Mouse (Mus musculus): Measurements from ENCODE around the gene Trim28. TPM values are rescaled to one million over a fixed set of nuclear protein-coding genes. Genes with fewer than 3 reads are reported as not detected.

Gene Trim28
- polyA plus RNA-seq, 1 experiment from 2014 or later = 321 TPM

DNA sequence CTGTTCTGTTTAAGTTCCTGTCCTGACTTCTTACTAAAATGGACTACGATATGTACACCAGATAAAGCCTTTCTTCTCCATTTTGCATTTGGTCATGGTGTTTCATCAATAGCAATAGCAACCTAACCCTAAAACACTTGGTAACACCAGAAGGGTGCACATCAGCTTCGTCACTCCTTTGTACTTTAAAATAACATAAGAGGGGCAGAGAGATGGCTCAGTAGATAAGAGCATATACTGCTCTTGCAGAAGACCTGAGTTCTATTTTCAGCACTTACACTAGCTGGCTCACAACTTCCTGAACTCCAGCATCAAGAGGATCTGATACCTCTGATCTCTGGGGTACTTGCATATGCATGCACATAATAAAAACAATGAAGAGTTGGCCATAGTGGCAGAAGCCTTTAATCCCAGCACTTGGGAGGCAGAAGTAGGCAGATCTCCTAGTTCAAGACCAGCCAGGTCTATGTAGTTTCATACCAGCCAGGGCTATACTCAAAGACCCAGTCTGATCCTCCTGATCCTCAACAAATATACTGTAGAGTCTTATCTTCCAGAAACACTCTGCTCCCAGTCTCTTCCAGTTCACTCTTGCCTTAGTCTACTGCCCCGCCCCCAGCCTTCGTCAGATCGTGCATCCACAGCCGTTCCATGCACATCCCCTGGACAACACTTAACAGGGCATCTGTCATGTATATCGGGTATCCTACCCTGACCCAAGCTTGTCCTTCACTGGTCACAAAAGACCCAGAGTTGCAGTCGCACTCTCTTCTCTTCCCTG lies 11.3 kb upstream of the Trim28 start:
- 80% methylated on average over 8 of the region's 8 CpGs for WGBS
- no peak for ATAC-seq (ENCODE audit: low read depth)

DNA sequence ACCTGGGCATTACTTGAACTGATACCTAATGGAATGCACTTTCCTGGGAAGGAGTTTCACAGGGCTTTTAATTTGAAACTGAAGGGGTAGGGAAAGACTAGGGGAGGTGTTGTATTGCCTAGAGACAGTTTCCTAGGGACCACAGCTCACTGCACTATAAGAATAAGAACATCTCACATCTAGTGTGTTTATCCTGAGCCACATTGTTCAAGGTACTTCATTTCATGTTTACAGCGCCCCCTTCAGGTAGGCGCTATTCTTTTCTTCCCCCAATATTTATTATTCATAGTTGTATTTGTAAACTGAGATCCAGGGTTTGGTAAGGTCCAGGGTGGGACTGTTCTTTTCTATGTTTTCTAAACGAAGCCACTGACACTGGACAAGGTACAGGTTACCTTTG lies 6.7 kb upstream of the Trim28 start:
- H3K36me3 ChIP-seq (ENCODE audit: control insufficient read depth, insufficient read depth, low read length) = no peaks in the 10 kb centered on the region
- H3K27ac ChIP-seq (replicated peaks; ENCODE audit: low read depth, low read length) = no peak overlapping the region
- H3K27me3 ChIP-seq (replicated peaks; ENCODE audit: control insufficient read depth, insufficient read depth, low read length) = no peaks in the 10 kb centered on the region
- DNase-seq (ENCODE audit: low spot score) = no peak
- H3K4me3 ChIP-seq (ENCODE audit: low read depth, low read length) = no peak overlapping the region
- H3K4me1 ChIP-seq (ENCODE audit: control insufficient read depth, insufficient read depth, low read length) = no peaks in the 10 kb centered on the region
- WGBS = 8% methylated on average over 3 of the region's 3 CpGs
- no peak overlapping the region for H3K9ac ChIP-seq (ENCODE audit: low read depth, low read length)
- no peak overlapping the region for H3K4me2 ChIP-seq (ENCODE audit: low read depth, low read length)
- no peaks in the 10 kb centered on the region for H3K9me3 ChIP-seq (ENCODE audit: control insufficient read depth, low read length)
- ATAC-seq (ENCODE audit: low read depth) = no peak

More for the DNA sequence above, 11.3 kb upstream of the Trim28 start:
- H3K4me1 ChIP-seq (ENCODE audit: control insufficient read depth, insufficient read depth, low read length) = no peaks in the 10 kb centered on the region
- no peak overlapping the region for H3K27ac ChIP-seq (replicated peaks; ENCODE audit: low read depth, low read length)
- H3K9ac ChIP-seq (ENCODE audit: low read depth, low read length) = no peak overlapping the region
- H3K27me3 ChIP-seq (replicated peaks; ENCODE audit: control insufficient read depth, insufficient read depth, low read length) = no peaks in the 10 kb centered on the region
- H3K9me3 ChIP-seq (ENCODE audit: control insufficient read depth, low read length) = no peaks in the 10 kb centered on the region
- H3K36me3 ChIP-seq (ENCODE audit: control insufficient read depth, insufficient read depth, low read length) = peaks cover 3% of the 10 kb centered on the region; the same call in 1 of the 2 replicates
- no peak overlapping the region for H3K4me2 ChIP-seq (ENCODE audit: low read depth, low read length)
- no peak for DNase-seq (ENCODE audit: low spot score)
- no peak overlapping the region for H3K4me3 ChIP-seq (ENCODE audit: low read depth, low read length)

DNA sequence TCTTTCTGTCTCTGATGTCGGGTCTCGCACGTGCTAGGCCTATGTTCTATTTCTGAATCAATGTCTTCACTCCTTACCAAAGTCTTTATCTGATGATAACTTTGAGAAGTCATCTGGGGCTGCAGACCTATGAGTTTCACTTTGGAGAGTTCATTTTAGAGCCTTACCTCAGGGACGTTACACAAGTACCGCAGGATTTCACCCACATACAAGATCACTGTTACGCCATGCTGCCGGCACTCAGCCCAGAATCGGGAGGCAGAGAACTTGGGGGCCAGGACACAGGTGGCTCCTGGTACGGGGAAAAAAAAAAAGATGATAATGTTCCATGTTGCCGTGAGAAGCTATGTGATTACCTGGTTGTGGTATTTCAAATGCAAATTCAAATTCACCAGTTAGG lies 5.8 kb upstream of the Trim28 start:
- Histone ChIP-seq H3K4me2 (ENCODE audit: low read depth, low read length) (no peak overlapping the region), H3K27ac (replicated peaks; ENCODE audit: low read depth, low read length) (no peak overlapping the region), H3K9me3 (ENCODE audit: control insufficient read depth, low read length) (no peaks in the 10 kb centered on the region), H3K4me1 (ENCODE audit: control insufficient read depth, insufficient read depth, low read length) (no peaks in the 10 kb centered on the region), H3K9ac (ENCODE audit: low read depth, low read length) (no peak overlapping the region), H3K36me3 (ENCODE audit: control insufficient read depth, insufficient read depth, low read length) (no peaks in the 10 kb centered on the region), H3K4me3 (ENCODE audit: low read depth, low read length) (no peak overlapping the region), H3K27me3 (replicated peaks; ENCODE audit: control insufficient read depth, insufficient read depth, low read length) (no peaks in the 10 kb centered on the region)
- no peak for DNase-seq (ENCODE audit: low spot score)
- WGBS = 87% methylated on average over 10 of the region's 10 CpGs
- no peak for ATAC-seq (ENCODE audit: low read depth)

DNA sequence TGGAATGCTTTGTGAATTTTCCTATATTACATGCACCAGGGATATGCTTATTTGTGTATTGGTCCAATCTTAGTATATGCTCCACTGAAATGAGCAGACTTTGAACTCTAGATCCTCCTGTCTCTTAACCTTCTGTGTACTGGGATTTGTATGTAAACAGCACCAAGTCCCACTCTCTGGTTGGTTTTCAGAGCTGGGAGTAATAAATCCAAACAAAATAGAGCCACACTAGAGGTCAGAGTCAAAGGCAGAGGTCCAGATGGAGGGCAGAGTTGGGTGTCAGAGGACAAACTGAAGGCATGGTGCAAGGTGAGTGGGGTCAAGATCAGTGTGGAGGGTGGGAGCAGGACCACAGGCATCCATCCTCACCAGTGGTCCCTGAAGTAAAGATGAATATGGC lies 3.1 kb upstream of the Trim28 start:
- Histone ChIP-seq H3K9ac (ENCODE audit: low read depth, low read length) (no peak overlapping the region), H3K36me3 (ENCODE audit: control insufficient read depth, insufficient read depth, low read length) (no peaks in the 10 kb centered on the region), H3K27ac (replicated peaks; ENCODE audit: low read depth, low read length) (no peak overlapping the region), H3K27me3 (replicated peaks; ENCODE audit: control insufficient read depth, insufficient read depth, low read length) (no peaks in the 10 kb centered on the region), H3K4me3 (ENCODE audit: low read depth, low read length) (no peak overlapping the region), H3K4me1 (ENCODE audit: control insufficient read depth, insufficient read depth, low read length) (no peaks in the 10 kb centered on the region), H3K9me3 (ENCODE audit: control insufficient read depth, low read length) (no peaks in the 10 kb centered on the region), H3K4me2 (ENCODE audit: low read depth, low read length) (no peak overlapping the region)
- ATAC-seq (ENCODE audit: low read depth) = no peak
- DNase-seq (ENCODE audit: low spot score) = no peak

DNA sequence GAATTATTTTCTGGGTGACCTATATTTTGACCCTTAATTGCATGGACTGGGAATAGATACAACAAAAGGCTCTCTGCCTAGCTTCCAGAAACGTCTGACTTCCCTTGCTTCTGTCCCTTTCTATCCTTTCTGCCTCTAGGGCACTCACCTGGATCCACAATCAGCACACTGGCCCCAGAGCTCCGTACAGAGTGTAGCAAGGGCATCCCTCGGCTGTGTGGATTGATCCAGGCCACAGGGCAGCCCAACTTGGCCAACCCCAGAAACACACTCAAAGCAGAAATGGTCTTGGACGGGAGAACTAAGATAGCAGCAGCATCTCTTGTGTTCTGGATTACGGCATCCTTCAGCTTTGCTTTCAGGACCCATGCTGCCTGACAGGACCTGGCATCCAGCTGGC lies 1.7 kb upstream of the Trim28 start:
- H3K4me2 ChIP-seq (ENCODE audit: low read depth, low read length) = no peak overlapping the region
- no peak overlapping the region for H3K4me3 ChIP-seq (ENCODE audit: low read depth, low read length)
- H3K4me1 ChIP-seq (ENCODE audit: control insufficient read depth, insufficient read depth, low read length) = no peaks in the 10 kb centered on the region
- H3K36me3 ChIP-seq (ENCODE audit: control insufficient read depth, insufficient read depth, low read length) = no peaks in the 10 kb centered on the region
- no peak overlapping the region for H3K27ac ChIP-seq (replicated peaks; ENCODE audit: low read depth, low read length)
- no peak overlapping the region for H3K9ac ChIP-seq (ENCODE audit: low read depth, low read length)
- no peaks in the 10 kb centered on the region for H3K9me3 ChIP-seq (ENCODE audit: control insufficient read depth, low read length)
- WGBS = 68% methylated on average over 5 of the region's 5 CpGs
- DNase-seq (ENCODE audit: low spot score) (no peak), ATAC-seq (ENCODE audit: low read depth) (no peak)
- H3K27me3 ChIP-seq (replicated peaks; ENCODE audit: control insufficient read depth, insufficient read depth, low read length) = no peaks in the 10 kb centered on the region

DNA sequence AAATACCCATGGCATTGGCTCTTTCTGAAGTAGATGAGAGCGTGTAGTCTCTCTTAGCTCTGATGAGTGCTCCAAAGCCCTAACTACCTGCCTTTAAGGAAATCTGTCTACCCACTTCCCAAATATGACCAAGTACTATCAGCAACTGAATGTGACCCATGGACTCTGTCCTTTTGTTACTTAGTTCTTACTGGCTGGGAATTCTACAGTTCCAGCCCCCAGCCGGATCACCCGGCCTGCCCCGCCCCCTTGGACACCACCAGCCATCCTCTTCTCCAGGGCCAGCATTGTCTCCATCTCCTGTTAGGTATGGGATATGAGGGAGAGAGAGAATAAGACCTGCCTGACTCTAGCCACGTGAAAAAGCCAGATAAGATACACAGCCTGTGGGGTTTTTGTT lies 861 bp upstream of the Trim28 start, which contains the start of gene Slc27a5:
Slc27a5 (minus strand) TSS at position 140 of the 400 bp plus-strand sequence.
- WGBS = 70% methylated on average over 5 of the region's 5 CpGs
- no peaks in the 10 kb centered on the region for H3K36me3 ChIP-seq (ENCODE audit: control insufficient read depth, insufficient read depth, low read length)
- no peak within 1 kb of the TSS for H3K27ac ChIP-seq (replicated peaks; ENCODE audit: low read depth, low read length)
- no peaks in the 10 kb centered on the region for H3K4me1 ChIP-seq (ENCODE audit: control insufficient read depth, insufficient read depth, low read length)
- H3K9me3 ChIP-seq (ENCODE audit: control insufficient read depth, low read length) = no peaks in the 10 kb centered on the region
- ATAC-seq (ENCODE audit: low read depth) (no peak), DNase-seq (ENCODE audit: low spot score) (no peak)
- H3K9ac ChIP-seq (ENCODE audit: low read depth, low read length) = no peak within 1 kb of the TSS
- H3K4me2 ChIP-seq (ENCODE audit: low read depth, low read length) = no peak within 1 kb of the TSS
- no peaks in the 10 kb centered on the region for H3K27me3 ChIP-seq (replicated peaks; ENCODE audit: control insufficient read depth, insufficient read depth, low read length)
- H3K4me3 ChIP-seq (ENCODE audit: low read depth, low read length) = no peak within 1 kb of the TSS

DNA sequence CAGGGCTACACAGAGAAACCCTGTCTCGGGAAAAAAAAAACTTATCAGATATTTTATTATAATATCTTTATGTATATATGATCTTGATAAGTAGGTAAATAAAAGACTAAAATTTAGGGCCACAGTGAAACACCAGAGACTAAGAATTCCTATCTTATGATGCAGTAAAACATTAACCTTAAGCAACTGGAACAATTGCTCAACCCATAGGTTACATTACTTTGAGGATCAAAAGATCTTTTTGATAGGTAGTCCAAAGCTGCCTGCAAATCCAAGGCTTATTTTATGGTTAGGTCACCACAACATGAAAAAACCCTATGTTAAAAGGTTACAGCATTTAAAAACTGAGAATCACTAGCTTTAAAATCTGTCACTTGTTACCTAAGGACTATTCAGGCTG lies 2.7 kb downstream of the Trim28 start:
- 66% methylated on average over 1 of the region's 1 CpGs for WGBS
- no peaks in the 10 kb centered on the region for H3K9me3 ChIP-seq (ENCODE audit: control insufficient read depth, low read length)

DNA sequence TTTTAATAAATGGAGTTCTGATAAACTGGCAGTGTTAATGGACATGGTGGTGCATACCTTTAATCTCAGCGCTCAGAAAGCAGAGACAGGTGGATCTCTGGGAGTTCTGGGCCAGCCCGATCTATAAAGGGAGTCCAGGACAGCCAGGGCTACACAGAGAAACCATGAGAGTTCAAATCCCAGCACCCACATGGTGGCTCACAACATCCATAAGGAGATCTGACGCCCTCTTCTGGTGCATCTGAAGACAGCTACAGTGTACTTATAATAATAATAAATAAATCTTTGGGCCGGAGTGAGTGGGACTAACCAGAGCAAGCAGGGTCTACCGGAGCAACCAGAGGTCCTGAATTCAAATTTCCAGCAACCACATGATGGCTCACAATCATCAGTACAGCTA lies 4.5 kb downstream of the Trim28 start:
- 0 out of 2 replicates have a peak, but pooled peaks cover 2% of the 10 kb centered on the region for H3K4me1 ChIP-seq (ENCODE audit: control insufficient read depth, insufficient read depth, low read length)
- H3K4me2 ChIP-seq (ENCODE audit: low read depth, low read length) = no peak overlapping the region
- ATAC-seq (ENCODE audit: low read depth) (no peak), DNase-seq (ENCODE audit: low spot score) (no peak)
- no peaks in the 10 kb centered on the region for H3K27me3 ChIP-seq (replicated peaks; ENCODE audit: control insufficient read depth, insufficient read depth, low read length)
- H3K36me3 ChIP-seq (ENCODE audit: control insufficient read depth, insufficient read depth, low read length) = peaks cover 29% of the 10 kb centered on the region
- no peaks in the 10 kb centered on the region for H3K9me3 ChIP-seq (ENCODE audit: control insufficient read depth, low read length)
- H3K4me3 ChIP-seq (ENCODE audit: low read depth, low read length) = no peak overlapping the region
- no peak overlapping the region for H3K27ac ChIP-seq (replicated peaks; ENCODE audit: low read depth, low read length)
- 73% methylated on average over 5 of the region's 5 CpGs for WGBS
- H3K9ac ChIP-seq (ENCODE audit: low read depth, low read length) = no peak overlapping the region

More for the DNA sequence above, 2.7 kb downstream of the Trim28 start:
- DNase-seq (ENCODE audit: low spot score) (no peak), ATAC-seq (ENCODE audit: low read depth) (no peak)
- Histone ChIP-seq H3K4me2 (ENCODE audit: low read depth, low read length) (no peak overlapping the region), H3K4me3 (ENCODE audit: low read depth, low read length) (no peak overlapping the region), H3K9ac (ENCODE audit: low read depth, low read length) (no peak overlapping the region), H3K36me3 (ENCODE audit: control insufficient read depth, insufficient read depth, low read length) (peaks cover 14% of the 10 kb centered on the region), H3K4me1 (ENCODE audit: control insufficient read depth, insufficient read depth, low read length) (no peaks in the 10 kb centered on the region), H3K27ac (replicated peaks; ENCODE audit: low read depth, low read length) (no peak overlapping the region), H3K27me3 (replicated peaks; ENCODE audit: control insufficient read depth, insufficient read depth, low read length) (no peaks in the 10 kb centered on the region)

DNA sequence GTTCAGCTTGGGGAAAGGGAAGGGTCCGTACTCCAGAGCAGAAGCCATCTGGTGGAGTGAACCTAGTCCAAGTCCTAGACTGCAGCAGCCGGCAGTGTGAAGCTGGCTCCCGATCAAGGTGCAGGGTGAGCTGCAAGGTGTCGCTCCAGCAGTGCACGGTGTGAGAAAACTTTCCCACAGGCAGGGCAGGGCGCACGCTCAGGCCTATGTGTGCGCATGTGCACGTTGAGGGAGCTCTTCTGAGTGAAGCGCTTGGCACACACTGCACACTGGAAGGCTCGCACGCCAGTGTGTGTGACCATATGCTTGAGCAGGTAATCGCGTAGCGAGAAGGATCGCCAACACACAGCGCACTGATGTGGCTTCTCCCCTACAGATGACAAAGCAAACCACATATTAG lies 7.1 kb downstream of the Trim28 start:
- Histone ChIP-seq H3K4me3 (ENCODE audit: low read depth, low read length) (no peak overlapping the region), H3K27me3 (replicated peaks; ENCODE audit: control insufficient read depth, insufficient read depth, low read length) (no peaks in the 10 kb centered on the region), H3K36me3 (ENCODE audit: control insufficient read depth, insufficient read depth, low read length) (peaks cover 29% of the 10 kb centered on the region), H3K9me3 (ENCODE audit: control insufficient read depth, low read length) (no peaks in the 10 kb centered on the region), H3K9ac (ENCODE audit: low read depth, low read length) (no peak overlapping the region), H3K27ac (replicated peaks; ENCODE audit: low read depth, low read length) (no peak overlapping the region), H3K4me1 (ENCODE audit: control insufficient read depth, insufficient read depth, low read length) (peaks cover 9% of the 10 kb centered on the region), H3K4me2 (ENCODE audit: low read depth, low read length) (no peak overlapping the region)
- ATAC-seq (ENCODE audit: low read depth) (no peak), DNase-seq (ENCODE audit: low spot score) (no peak)
- WGBS = 87% methylated on average over 17 of the region's 17 CpGs

Measured in embryonic facial prominence, embryonic 14.5 days (tissue).